Comparison of ENCODE assay signal across 23 mouse cellular contexts in the genomic region with DNA sequence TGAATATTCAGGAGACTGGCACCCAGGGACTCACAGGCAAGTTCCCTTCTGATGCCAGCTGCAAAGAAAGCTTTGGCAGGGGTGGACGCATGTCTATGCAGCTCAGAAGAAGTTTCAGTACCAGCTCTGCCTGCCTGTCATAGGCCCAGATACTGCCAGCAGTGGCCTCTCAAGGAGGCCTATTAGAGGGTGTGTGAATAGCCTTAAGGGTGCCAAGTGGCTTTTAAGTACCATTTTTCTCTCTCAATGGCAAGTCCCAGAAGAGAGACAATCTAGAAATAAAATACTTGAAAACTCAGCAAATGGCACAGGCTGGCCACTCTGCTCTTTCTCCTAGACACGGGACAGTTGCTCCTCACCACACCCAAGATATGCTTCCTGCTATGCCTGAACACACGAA.
DNase-seq lines count a peak whose midpoint lies in the region; ATAC-seq and TF ChIP-seq lines count a peak whose summit lies in the region.
"Had no signal": no experiment of that assay in that cellular context is flagged by ENCODE, and none has a peak within 500 bp of the region (broad histone marks: within the 10 kb centered on the region; RNA-seq: fewer than 3 reads in every experiment).

No protein-coding gene starts in this region.

- no peak overlapping the region for H3K4me3 ChIP-seq in forebrain, embryonic 14.5 days (ENCODE audit: low read depth, low read length)
- no peak overlapping the region for H3K4me3 ChIP-seq in forebrain, postnatal 0 days (ENCODE audit: low read depth, low read length)
- no peak overlapping the region for H3K4me3 ChIP-seq in midbrain, embryonic 10.5 days
- no peak overlapping the region for H3K4me3 ChIP-seq in midbrain, embryonic 15.5 days
- no peak overlapping the region for H3K4me3 ChIP-seq in lung, embryonic 15.5 days
- H3K4me3 ChIP-seq: heart, adult 2 months; heart, embryonic 13.5 days; midbrain, embryonic 12.5 days had no signal

- 0 out of 2 replicates have a peak, but pooled peaks have one; percentile 18 for ATAC-seq in forebrain, embryonic 14.5 days
- no peak for ATAC-seq in forebrain, postnatal 0 days
- ATAC-seq in midbrain, embryonic 15.5 days (replicated peaks) = no peak
- peak; percentile 64; the same call in 1 of the 2 replicates for ATAC-seq in lung, embryonic 15.5 days (ENCODE audit: borderline replicate concordance, extremely low read depth, low FRiP score, low TSS enrichment)
- ATAC-seq: forebrain, embryonic 16.5 days had no signal

- no peak for TF ChIP-seq CTCF in forebrain, postnatal 0 days (IDR thresholded peaks at IDR 0.05; ENCODE audit: low read depth)

- no peaks in the 10 kb centered on the region for H3K4me1 ChIP-seq in forebrain, embryonic 14.5 days (ENCODE audit: control insufficient read depth, insufficient read depth, low read length)
- H3K4me1 ChIP-seq in forebrain, postnatal 0 days (ENCODE audit: insufficient read depth) = no peaks in the 10 kb centered on the region
- peaks cover 8% of the 10 kb centered on the region for H3K4me1 ChIP-seq in midbrain, embryonic 10.5 days
- H3K4me1 ChIP-seq in midbrain, embryonic 15.5 days = no peaks in the 10 kb centered on the region
- peaks cover 26% of the 10 kb centered on the region for H3K4me1 ChIP-seq in lung, embryonic 15.5 days
- H3K4me1 ChIP-seq: midbrain, embryonic 12.5 days had no signal

- no peaks in the 10 kb centered on the region for H3K9me3 ChIP-seq in forebrain, embryonic 14.5 days (replicated peaks; ENCODE audit: control insufficient read depth, low read length)
- H3K9me3 ChIP-seq in forebrain, postnatal 0 days (ENCODE audit: low read length) = no peaks in the 10 kb centered on the region
- no peaks in the 10 kb centered on the region for H3K9me3 ChIP-seq in midbrain, embryonic 10.5 days (replicated peaks)
- H3K9me3 ChIP-seq in midbrain, embryonic 15.5 days = no peaks in the 10 kb centered on the region
- H3K9me3 ChIP-seq in lung, embryonic 15.5 days = no peaks in the 10 kb centered on the region
- H3K9me3 ChIP-seq: heart, embryonic 13.5 days; midbrain, embryonic 12.5 days had no signal

- 77% methylated on average over 3 of the region's 3 CpGs for whole genome bisulfite sequencing in forebrain, embryonic 14.5 days
- 71% methylated on average over 3 of the region's 3 CpGs for WGBS in forebrain, postnatal 0 days
- 88% methylated on average over 3 of the region's 3 CpGs for WGBS in midbrain, embryonic 10.5 days
- WGBS in midbrain, embryonic 15.5 days = 86% methylated on average over 3 of the region's 3 CpGs
- WGBS in lung, embryonic 15.5 days = 62% methylated on average over 3 of the region's 3 CpGs

- no peak for DNase-seq in forebrain, embryonic 14.5 days (ENCODE audit: low spot score)
- no peak for DNase-seq in forebrain, postnatal 0 days
- DNase-seq in midbrain, embryonic 10.5 days (ENCODE audit: low spot score) = no peak
- no peak for DNase-seq in cerebellum, adult 11 months
- DNase-seq in kidney, postnatal 4 days = no peak
- DNase-seq: cerebellum, adult 8-10 months; cerebellum, postnatal 36 days; embryo, embryonic 11 days; gastrocnemius, postnatal 36 days; heart, adult 2 months; heart, postnatal 14 days; kidney, adult 2 months; left cerebral cortex, postnatal 4 days; right cerebral cortex, adult 18-20 months; thymus, adult 18-20 months; thymus, postnatal 4 days had no signal

- H3K4me2 ChIP-seq in forebrain, embryonic 14.5 days (ENCODE audit: low read length) = no peak overlapping the region
- no peak overlapping the region for H3K4me2 ChIP-seq in forebrain, postnatal 0 days (ENCODE audit: low read depth)
- H3K4me2 ChIP-seq in midbrain, embryonic 15.5 days = no peak overlapping the region
- no peak overlapping the region for H3K4me2 ChIP-seq in lung, embryonic 15.5 days
- H3K4me2 ChIP-seq: heart, embryonic 13.5 days; hindbrain, embryonic 14.5 days; midbrain, embryonic 12.5 days had no signal

- H3K36me3 ChIP-seq in forebrain, embryonic 14.5 days (ENCODE audit: control insufficient read depth, insufficient read depth, low read length) = no peaks in the 10 kb centered on the region
- no peaks in the 10 kb centered on the region for H3K36me3 ChIP-seq in forebrain, postnatal 0 days (ENCODE audit: insufficient read depth)
- H3K36me3 ChIP-seq in midbrain, embryonic 10.5 days = no peaks in the 10 kb centered on the region
- H3K36me3 ChIP-seq in midbrain, embryonic 15.5 days (replicated peaks) = no peaks in the 10 kb centered on the region
- no peaks in the 10 kb centered on the region for H3K36me3 ChIP-seq in lung, embryonic 15.5 days
- H3K36me3 ChIP-seq: heart, embryonic 13.5 days; midbrain, embryonic 12.5 days had no signal

- H3K9ac ChIP-seq in forebrain, embryonic 14.5 days (ENCODE audit: low read length) = no peak overlapping the region
- no peak overlapping the region for H3K9ac ChIP-seq in forebrain, postnatal 0 days
- no peak overlapping the region for H3K9ac ChIP-seq in midbrain, embryonic 15.5 days
- H3K9ac ChIP-seq in lung, embryonic 15.5 days = no peak overlapping the region
- H3K9ac ChIP-seq: heart, embryonic 13.5 days; hindbrain, embryonic 14.5 days; midbrain, embryonic 12.5 days had no signal

- no peak overlapping the region for H3K27ac ChIP-seq in forebrain, embryonic 14.5 days (ENCODE audit: low read depth, low read length)
- no peak overlapping the region for H3K27ac ChIP-seq in forebrain, postnatal 0 days (ENCODE audit: low read depth, low read length)
- H3K27ac ChIP-seq in midbrain, embryonic 10.5 days (replicated peaks) = 0 out of 2 replicates have a peak overlapping the region, but pooled peaks have one; percentile 17
- no peak overlapping the region for H3K27ac ChIP-seq in midbrain, embryonic 15.5 days
- no peak overlapping the region for H3K27ac ChIP-seq in lung, embryonic 15.5 days
- H3K27ac ChIP-seq: heart, adult 2 months; heart, embryonic 13.5 days; hindbrain, embryonic 14.5 days; kidney, postnatal 0 days; midbrain, embryonic 12.5 days had no signal

- H3K27me3 ChIP-seq in forebrain, embryonic 14.5 days (replicated peaks; ENCODE audit: control insufficient read depth, insufficient read depth, low read length) = no peaks in the 10 kb centered on the region
- H3K27me3 ChIP-seq in forebrain, postnatal 0 days (ENCODE audit: insufficient read depth, low read length) = no peaks in the 10 kb centered on the region
- H3K27me3 ChIP-seq in midbrain, embryonic 10.5 days (ENCODE audit: low read depth, poor library complexity, severe bottlenecking) = no peaks in the 10 kb centered on the region
- H3K27me3 ChIP-seq in midbrain, embryonic 15.5 days (replicated peaks) = no peaks in the 10 kb centered on the region
- H3K27me3 ChIP-seq in lung, embryonic 15.5 days = no peaks in the 10 kb centered on the region
- H3K27me3 ChIP-seq: heart, embryonic 13.5 days; midbrain, embryonic 12.5 days had no signal

Comparison
In these comparisons a context has a peak if more than half of its experiments do, and no peak if none do; other contexts are left out.
1. ATAC-seq: peak in forebrain, embryonic 14.5 days (single experiment) and lung, embryonic 15.5 days (single experiment); none in forebrain, postnatal 0 days (single experiment) and midbrain, embryonic 15.5 days (single experiment).